Mouse (Mus musculus): Measurements from ENCODE around the gene Gad1.

DNA sequence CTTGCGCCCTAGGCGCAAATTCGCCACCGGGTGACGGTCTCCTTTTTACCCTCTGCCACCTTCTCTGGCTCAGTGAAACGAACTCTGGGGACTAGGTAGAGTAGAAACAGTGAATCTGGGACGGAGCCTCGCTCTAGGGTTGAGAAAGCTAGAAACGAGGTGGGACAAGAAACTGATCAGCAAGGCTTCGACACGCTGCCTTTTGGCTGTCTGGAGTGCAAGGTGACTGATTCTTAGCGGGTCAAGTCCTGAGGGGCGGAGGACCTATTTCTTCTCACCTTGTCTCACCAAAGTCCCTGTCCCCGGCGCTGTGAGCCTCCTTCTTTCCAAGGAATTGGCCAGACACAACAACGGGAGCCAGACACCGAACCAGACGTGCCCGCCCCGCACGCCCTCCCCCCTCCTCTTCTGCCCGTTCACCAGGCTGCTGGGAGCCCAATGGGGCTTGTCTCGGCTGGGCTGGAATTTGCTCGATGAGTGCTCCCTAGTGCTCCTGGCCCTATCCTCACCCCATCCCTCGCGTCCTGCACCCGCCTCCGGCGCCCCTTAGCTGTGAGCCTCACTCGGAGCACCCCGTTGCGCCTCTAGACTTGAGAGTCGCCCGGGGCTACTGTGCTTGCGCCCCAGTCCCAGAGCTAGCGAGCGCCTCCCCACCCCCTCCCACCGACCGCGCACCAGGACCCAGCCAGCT lies 10.3 kb downstream of the Gad1 start:
- TF ChIP-seq CTCF (IDR thresholded peaks at IDR 0.05; ENCODE audit: control insufficient read depth, insufficient read depth, insufficient replicate concordance, low read depth, low read length) (no peak), POLR2A (IDR thresholded peaks at IDR 0.05; ENCODE audit: control insufficient read depth, low read depth, low read length) (no peak)

All from testis, adult 2 months (tissue).